Mouse (Mus musculus): ENCODE data around the gene Cep44.

Gene Cep44

DNA sequence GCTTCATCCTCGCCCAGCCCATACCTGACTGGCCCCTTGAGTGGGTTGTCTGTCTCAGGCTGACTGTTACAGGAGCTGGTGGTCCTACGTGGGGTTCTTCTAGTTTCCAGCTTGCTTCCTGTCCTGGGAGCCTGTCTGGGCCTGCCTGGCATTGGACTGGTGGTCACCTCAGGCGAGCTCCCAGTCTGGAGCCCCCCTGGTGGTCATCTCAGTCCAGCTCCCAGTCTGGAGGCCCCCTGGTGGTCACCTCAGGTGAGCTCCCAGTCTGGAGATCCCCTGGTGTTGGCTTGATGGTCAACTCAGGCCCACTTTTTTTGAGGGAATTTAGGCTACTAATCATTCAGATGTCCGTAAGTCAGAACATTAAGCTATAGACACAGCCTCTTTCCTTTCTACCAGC, 29.8 kb downstream of the Cep44 start:
- Histone ChIP-seq H3K36me3 (ENCODE audit: control insufficient read depth, insufficient read depth, low read length, poor library complexity, severe bottlenecking) (no peaks in the 10 kb centered on the region), H3K27me3 (ENCODE audit: control insufficient read depth, insufficient read depth, low read length, poor library complexity, severe bottlenecking) (no peaks in the 10 kb centered on the region)
- no peak for DNase-seq (ENCODE audit: low read depth, low spot score)

DNA sequence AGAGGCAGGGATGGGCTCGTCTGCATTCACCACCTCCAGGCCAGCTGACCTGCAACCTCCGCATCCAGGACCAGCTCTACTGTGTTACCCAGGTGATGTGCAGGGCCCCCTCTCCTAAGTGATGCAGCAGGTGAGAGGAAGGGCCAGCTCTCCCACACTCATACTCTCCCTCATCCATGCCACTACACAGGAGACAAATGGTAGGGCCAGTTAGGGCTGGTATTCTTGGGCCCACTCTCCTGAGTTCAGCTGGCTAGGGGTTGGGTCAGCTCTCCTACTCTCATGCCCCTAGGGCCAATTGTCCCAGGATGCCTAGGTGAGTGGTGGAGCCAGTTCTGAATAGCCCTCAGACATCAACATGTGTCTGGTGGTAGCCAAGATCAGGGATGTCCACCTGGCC, 30.6 kb downstream of the Cep44 start:
- H3K27me3 ChIP-seq (ENCODE audit: control insufficient read depth, insufficient read depth, low read length, poor library complexity, severe bottlenecking): no peaks in the 10 kb centered on the region
- DNase-seq (ENCODE audit: low read depth, low spot score): no peak

DNA sequence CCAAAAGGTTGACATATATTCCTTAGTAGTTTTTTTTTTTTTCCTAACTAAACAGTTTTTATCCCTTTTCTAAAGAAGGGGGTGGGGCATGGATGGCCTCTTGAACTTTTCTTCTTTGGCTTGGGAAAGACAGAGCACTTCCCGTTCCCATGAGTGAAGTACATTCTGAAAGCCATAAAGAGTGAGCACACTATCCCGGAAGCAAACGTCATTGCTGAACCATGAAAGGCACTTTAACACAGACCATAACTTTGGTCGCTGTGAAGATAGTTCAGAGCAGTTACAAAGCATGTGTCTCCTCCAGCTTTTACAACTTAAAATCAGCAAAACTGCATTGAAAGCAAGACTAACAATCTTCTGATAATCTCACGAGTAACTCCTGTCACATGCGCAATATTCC, 32.0 kb downstream of the Cep44 start:
- Histone ChIP-seq H3K27me3 (ENCODE audit: control insufficient read depth, insufficient read depth, low read length, poor library complexity, severe bottlenecking) (no peaks in the 10 kb centered on the region), H3K36me3 (ENCODE audit: control insufficient read depth, insufficient read depth, low read length, poor library complexity, severe bottlenecking) (no peaks in the 10 kb centered on the region)
- no peak for DNase-seq (ENCODE audit: low read depth, low spot score)

More for the DNA sequence above, 30.6 kb downstream of the Cep44 start:
- no peaks in the 10 kb centered on the region for H3K36me3 ChIP-seq (ENCODE audit: control insufficient read depth, insufficient read depth, low read length, poor library complexity, severe bottlenecking)

DNA sequence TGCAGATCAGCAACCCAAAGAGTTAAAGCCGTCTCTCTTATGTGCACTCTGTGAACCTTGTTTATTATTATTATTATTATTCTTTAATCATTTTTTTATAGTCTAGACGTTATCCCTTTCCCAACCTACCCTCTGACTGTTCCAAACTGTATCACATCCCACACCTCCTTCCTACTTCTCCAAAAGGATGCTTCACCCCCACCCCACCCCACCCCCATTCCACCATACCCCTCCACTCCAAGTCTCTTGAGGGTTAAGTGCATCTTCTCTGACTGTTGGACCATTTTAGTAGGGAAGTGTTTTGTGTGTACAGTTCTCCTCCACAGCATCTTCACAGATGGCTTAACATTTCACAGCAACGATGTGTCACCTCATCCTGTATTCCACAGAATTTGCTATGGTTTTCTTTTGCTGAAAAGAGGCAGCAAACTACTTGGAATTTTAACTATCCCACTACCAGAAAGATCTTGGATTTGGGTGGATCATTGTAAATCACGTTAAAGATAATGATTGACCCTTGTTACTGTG, 41.8 kb downstream of the Cep44 start:
- Histone ChIP-seq H3K27me3 (ENCODE audit: control insufficient read depth, insufficient read depth, low read length, poor library complexity, severe bottlenecking) (no peaks in the 10 kb centered on the region), H3K36me3 (ENCODE audit: control insufficient read depth, insufficient read depth, low read length, poor library complexity, severe bottlenecking) (no peaks in the 10 kb centered on the region)
- no peak for DNase-seq (ENCODE audit: low read depth, low spot score)

DNA sequence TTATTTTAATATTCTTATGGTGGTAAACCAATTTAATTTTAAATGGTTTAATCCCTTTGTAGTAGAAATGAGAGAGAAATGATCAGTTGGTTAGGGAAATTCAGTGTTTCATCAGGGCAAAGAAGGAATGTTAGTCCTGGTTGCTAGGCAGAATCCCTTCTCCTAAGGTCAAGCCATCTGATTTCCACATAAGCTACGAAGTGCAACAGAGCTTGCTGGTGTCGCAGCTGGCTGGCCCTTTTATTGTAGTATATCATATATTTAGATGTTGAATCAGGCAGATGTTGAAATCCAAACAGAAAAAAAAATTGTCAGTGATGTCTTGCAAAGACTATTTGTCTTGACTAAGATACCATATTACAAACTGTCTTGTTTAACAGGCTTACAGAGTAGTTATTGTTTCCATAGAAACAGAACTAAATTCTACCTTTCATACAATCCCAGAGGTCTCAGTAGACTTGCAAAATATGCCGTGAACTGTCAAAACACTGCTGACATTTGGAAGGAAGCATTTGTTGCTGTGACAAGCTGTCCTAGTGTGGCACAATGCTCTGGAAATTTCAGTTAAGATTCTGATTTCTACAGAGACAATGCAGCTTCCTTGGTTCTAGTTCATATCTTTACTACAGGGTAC, 42.4 kb downstream of the Cep44 start:
- no peak for DNase-seq (ENCODE audit: low read depth, low spot score)
- H3K27me3 ChIP-seq (ENCODE audit: control insufficient read depth, insufficient read depth, low read length, poor library complexity, severe bottlenecking): no peaks in the 10 kb centered on the region
- no peaks in the 10 kb centered on the region for H3K36me3 ChIP-seq (ENCODE audit: control insufficient read depth, insufficient read depth, low read length, poor library complexity, severe bottlenecking)

DNA sequence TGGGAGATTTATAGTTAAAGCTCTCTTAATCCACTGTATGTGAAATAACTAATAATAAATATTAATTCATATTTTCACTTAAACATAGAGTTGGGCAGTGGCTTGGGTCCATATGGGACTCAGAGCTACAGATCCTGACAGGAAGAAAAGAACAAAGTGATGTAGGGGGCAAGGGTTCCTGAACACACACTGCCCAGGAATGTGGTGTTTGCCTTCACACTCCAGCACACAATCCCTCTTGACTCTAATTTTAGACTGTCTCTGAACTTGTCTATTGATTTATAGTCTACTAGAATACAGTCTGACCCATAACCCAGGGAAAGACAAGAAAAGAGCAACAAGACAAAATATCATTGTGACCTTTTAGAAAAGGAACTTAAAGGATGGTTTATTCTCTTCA, 48.9 kb downstream of the Cep44 start:
- H3K36me3 ChIP-seq (ENCODE audit: control insufficient read depth, insufficient read depth, low read length, poor library complexity, severe bottlenecking): no peaks in the 10 kb centered on the region

DNA sequence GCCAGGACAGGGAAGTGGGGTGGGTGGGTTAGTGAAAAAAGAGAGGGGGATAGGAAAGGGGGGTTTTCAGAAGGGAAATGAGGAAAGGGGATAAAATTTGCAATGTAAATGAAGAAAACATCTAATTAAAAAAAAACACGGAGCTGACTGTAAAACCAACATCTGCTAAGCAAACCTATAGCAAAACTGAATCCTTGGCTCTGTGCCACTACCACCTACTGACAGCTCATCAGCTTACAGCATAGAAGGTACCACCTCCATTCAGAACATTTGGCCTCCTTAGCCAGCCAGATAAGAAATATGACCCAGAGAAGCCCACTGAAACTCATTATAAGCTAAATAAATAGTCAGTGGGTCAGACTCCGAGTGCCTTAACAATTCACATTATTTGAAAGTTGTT, 61.4 kb downstream of the Cep44 start:
- Histone ChIP-seq H3K27me3 (ENCODE audit: control insufficient read depth, insufficient read depth, low read length, poor library complexity, severe bottlenecking) (no peaks in the 10 kb centered on the region), H3K36me3 (ENCODE audit: control insufficient read depth, insufficient read depth, low read length, poor library complexity, severe bottlenecking) (no peaks in the 10 kb centered on the region)
- no peak for DNase-seq (ENCODE audit: low read depth, low spot score)

More for the DNA sequence above, 48.9 kb downstream of the Cep44 start:
- DNase-seq (ENCODE audit: low read depth, low spot score): no peak
- H3K27me3 ChIP-seq (ENCODE audit: control insufficient read depth, insufficient read depth, low read length, poor library complexity, severe bottlenecking): no peaks in the 10 kb centered on the region

DNA sequence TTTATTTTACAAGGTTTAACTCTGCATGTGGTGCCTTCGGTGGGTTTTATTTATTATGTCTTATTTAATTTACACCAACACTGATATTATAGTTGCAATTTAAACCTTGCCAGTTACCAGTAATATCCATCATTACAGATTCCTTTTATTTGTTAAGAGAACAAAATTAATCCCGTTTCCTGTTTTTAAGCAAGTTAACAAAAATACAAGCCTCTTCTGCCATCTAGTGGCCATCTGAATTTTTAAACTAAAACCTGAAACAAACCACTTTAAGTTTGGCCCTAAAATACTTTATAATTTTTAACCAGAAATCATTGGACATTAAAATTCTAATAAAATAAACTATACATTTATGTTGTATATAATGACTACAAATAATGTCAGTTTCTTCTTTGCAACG, 64.8 kb downstream of the Cep44 start:
- peak; percentile 35 for DNase-seq (ENCODE audit: low read depth, low spot score)
- no peaks in the 10 kb centered on the region for H3K36me3 ChIP-seq (ENCODE audit: control insufficient read depth, insufficient read depth, low read length, poor library complexity, severe bottlenecking)
- H3K27me3 ChIP-seq (ENCODE audit: control insufficient read depth, insufficient read depth, low read length, poor library complexity, severe bottlenecking): no peaks in the 10 kb centered on the region

Measured in splenic B cell, adult 2 months (primary cell).